Mouse (Mus musculus): ENCODE measurements around the gene A430078G23Rik. TPM values are rescaled to one million over a fixed set of nuclear protein-coding genes. Genes with fewer than 3 reads are reported as not detected.

Gene A430078G23Rik
- polyA plus RNA-seq, 1 experiment from 2014 or later, result not detected

- no peak overlapping the region for H3K4me3 ChIP-seq (ENCODE audit: low read depth, low read length)
- peaks cover 4% of the 10 kb centered on the region for H3K4me1 ChIP-seq (replicated peaks; ENCODE audit: control insufficient read depth, insufficient read depth, low read length)
- WGBS, result 66% methylated on average over 9 of the region's 9 CpGs
- H3K36me3 ChIP-seq (ENCODE audit: control insufficient read depth, insufficient read depth, low read length), result no peaks in the 10 kb centered on the region
- no peaks in the 10 kb centered on the region for H3K9me3 ChIP-seq (ENCODE audit: control insufficient read depth, low read length)
- no peaks in the 10 kb centered on the region for H3K27me3 ChIP-seq (replicated peaks; ENCODE audit: control insufficient read depth, insufficient read depth, low read length)
- ATAC-seq (replicated peaks; ENCODE audit: low FRiP score, low TSS enrichment, low read depth), result no peak
- no peak overlapping the region for H3K4me2 ChIP-seq (ENCODE audit: low read length)
- H3K9ac ChIP-seq (ENCODE audit: low read length), result no peak overlapping the region
- no peak for DNase-seq (ENCODE audit: low spot score)
- H3K27ac ChIP-seq (ENCODE audit: low read depth), result no peak overlapping the region
Measured at GRCm38 (mm10) chr8:3388591-3389338, 35.5 kb downstream of the A430078G23Rik start.

DNA sequence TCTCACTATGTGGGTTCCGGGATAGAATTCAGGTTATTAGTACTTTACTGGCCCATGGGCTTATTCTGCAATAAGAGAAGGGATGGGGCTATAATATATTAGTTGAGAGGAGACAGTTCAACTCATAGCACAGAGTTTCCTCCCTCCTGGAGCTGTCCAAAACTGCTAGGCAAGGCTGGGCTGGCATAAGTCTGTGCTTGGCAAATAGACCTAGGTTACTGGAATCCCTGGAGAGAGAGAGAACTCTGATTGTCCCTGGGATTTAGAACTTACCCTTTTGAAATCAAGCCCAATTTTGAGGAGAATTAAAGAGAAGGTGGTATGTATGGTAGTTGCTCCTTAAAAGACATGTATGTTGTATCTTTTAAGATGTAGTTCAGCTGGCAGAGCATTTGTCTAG, 36.3 kb downstream of the A430078G23Rik start:
- no peaks in the 10 kb centered on the region for H3K9me3 ChIP-seq (ENCODE audit: control insufficient read depth, low read length)
- 96% methylated on average over 1 of the region's 1 CpGs for WGBS
- no peak overlapping the region for H3K27ac ChIP-seq (ENCODE audit: low read depth)
- ATAC-seq (replicated peaks; ENCODE audit: low FRiP score, low TSS enrichment, low read depth) (no peak), DNase-seq (ENCODE audit: low spot score) (no peak)
- no peak overlapping the region for H3K9ac ChIP-seq (ENCODE audit: low read length)
- H3K27me3 ChIP-seq (replicated peaks; ENCODE audit: control insufficient read depth, insufficient read depth, low read length), result no peaks in the 10 kb centered on the region
- no peak overlapping the region for H3K4me2 ChIP-seq (ENCODE audit: low read length)
- H3K4me3 ChIP-seq (ENCODE audit: low read depth, low read length), result no peak overlapping the region
- H3K4me1 ChIP-seq (replicated peaks; ENCODE audit: control insufficient read depth, insufficient read depth, low read length), result peaks cover 9% of the 10 kb centered on the region
- H3K36me3 ChIP-seq (ENCODE audit: control insufficient read depth, insufficient read depth, low read length), result no peaks in the 10 kb centered on the region

DNA sequence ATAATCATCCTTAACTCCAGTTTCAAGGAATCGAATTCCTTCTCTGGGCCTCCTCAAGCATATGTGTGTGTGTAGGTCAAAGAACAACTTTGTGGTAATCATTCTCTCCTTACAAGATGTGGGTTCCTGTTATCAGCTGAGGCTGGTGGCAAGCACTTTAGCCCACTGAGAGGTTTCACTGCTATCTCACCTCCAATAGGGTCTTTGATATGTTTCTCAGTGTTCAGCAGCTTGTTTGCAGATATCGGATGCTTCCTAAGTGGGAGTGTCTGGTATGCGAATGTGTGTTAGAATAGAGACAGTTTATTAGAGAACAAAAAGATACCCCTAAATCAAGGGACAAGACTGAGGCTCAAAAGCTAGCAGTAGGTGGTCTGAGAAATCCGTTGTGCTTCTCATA, 39.1 kb downstream of the A430078G23Rik start:
- Histone ChIP-seq H3K27me3 (replicated peaks; ENCODE audit: control insufficient read depth, insufficient read depth, low read length) (no peaks in the 10 kb centered on the region), H3K9ac (ENCODE audit: low read length) (peak overlapping the region; percentile 62), H3K36me3 (ENCODE audit: control insufficient read depth, insufficient read depth, low read length) (no peaks in the 10 kb centered on the region), H3K4me1 (replicated peaks; ENCODE audit: control insufficient read depth, insufficient read depth, low read length) (peaks cover 20% of the 10 kb centered on the region), H3K27ac (ENCODE audit: low read depth) (no peak overlapping the region), H3K4me2 (ENCODE audit: low read length) (peak overlapping the region; percentile 75), H3K9me3 (ENCODE audit: control insufficient read depth, low read length) (no peaks in the 10 kb centered on the region), H3K4me3 (ENCODE audit: low read depth, low read length) (peak overlapping the region; percentile 71)
- DNase-seq (ENCODE audit: low spot score) (no peak), ATAC-seq (replicated peaks; ENCODE audit: low FRiP score, low TSS enrichment, low read depth) (no peak)
- 45% methylated on average over 4 of the region's 4 CpGs for WGBS

DNA sequence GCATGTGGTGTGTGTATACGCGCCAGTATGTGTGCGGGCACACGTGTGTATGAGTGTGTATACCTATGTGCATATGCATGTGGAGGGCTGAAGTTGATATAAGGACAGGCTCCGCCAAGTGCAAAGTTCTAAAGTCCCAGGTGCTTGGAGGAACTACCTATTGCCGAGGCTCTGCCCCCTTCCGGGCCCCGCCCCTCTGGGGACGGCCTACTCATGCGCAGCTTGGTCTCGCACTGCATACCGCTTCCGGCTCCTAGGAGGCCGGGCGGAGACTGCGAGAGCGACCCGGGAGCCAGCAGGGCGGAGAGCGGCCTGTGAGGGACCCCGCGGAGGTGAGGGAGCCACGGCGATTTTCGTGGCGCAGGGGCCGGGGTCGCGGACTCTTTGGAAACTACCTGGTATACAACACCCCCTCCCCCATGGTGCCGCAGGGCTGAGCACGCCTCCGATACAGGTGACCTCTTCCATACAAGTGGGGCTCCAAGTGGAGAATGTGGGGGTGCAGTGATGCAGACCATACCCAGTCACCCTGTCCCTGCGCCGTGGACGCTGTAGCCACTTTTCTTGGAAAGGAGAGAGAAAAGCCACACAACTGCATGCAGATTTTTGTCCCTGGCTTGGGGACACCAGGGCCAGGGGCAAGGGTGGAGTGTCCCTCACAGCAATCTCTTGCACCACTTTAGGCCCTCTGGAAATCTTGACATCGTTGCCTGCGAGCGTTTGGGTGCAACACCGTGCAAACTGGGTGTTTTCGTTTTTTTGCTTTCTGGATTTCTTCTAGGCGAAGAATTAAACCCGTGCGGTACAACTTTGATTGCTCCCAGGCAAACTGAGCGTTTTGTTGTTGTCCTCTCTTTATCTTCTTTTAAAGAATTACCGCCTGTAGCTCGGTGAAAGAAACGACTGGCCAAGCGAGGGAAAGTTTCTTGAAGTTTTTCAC, 39.8 kb downstream of the A430078G23Rik start, which contains the start of gene Arhgef18:
TSS of gene Arhgef18 (plus strand) at position 236 of the 940 bp plus-strand sequence.
- under 1% methylated on average over 48 of the region's 48 CpGs for WGBS
- H3K4me1 ChIP-seq (replicated peaks; ENCODE audit: control insufficient read depth, insufficient read depth, low read length), result peaks cover 20% of the 10 kb centered on the region
- H3K36me3 ChIP-seq (ENCODE audit: control insufficient read depth, insufficient read depth, low read length), result no peaks in the 10 kb centered on the region
- no peak within 1 kb of the TSS for H3K27ac ChIP-seq (ENCODE audit: low read depth)
- peak within 1 kb of the TSS; percentile 62 for H3K9ac ChIP-seq (ENCODE audit: low read length)
- no peaks in the 10 kb centered on the region for H3K9me3 ChIP-seq (ENCODE audit: control insufficient read depth, low read length)
- H3K27me3 ChIP-seq (replicated peaks; ENCODE audit: control insufficient read depth, insufficient read depth, low read length), result no peaks in the 10 kb centered on the region
- H3K4me2 ChIP-seq (ENCODE audit: low read length), result peak within 1 kb of the TSS; percentile 75
- DNase-seq (ENCODE audit: low spot score) (peak; percentile 92), ATAC-seq (replicated peaks; ENCODE audit: low FRiP score, low TSS enrichment, low read depth) (peak; percentile 98)
- H3K4me3 ChIP-seq (ENCODE audit: low read depth, low read length), result peak within 1 kb of the TSS; percentile 71

DNA sequence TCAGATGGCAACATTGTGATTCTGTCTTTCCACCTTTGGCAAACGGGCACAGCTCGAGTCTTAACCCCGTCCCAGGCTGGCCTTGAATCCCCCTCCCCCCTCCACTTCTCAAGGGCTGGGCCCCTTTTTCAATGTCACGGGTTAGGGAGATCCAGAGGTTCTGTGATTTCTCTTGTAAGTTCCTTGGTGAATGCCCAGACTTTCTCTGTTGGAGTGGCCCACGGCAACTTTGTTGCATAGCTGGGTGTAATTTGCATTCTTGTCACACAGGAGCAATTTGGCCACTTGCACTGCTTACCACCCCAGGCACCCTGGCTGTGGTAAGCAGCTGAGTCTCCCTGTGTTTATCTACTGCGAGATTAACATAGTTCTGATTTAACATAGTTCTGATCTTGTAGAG, 41.4 kb downstream of the A430078G23Rik start:
- Histone ChIP-seq H3K36me3 (ENCODE audit: control insufficient read depth, insufficient read depth, low read length) (no peaks in the 10 kb centered on the region), H3K4me1 (replicated peaks; ENCODE audit: control insufficient read depth, insufficient read depth, low read length) (peaks cover 20% of the 10 kb centered on the region), H3K4me3 (ENCODE audit: low read depth, low read length) (no peak overlapping the region), H3K9ac (ENCODE audit: low read length) (no peak overlapping the region), H3K4me2 (ENCODE audit: low read length) (peak overlapping the region; percentile 16; the same call in 1 of the 2 replicates), H3K27me3 (replicated peaks; ENCODE audit: control insufficient read depth, insufficient read depth, low read length) (no peaks in the 10 kb centered on the region), H3K27ac (ENCODE audit: low read depth) (no peak overlapping the region), H3K9me3 (ENCODE audit: control insufficient read depth, low read length) (no peaks in the 10 kb centered on the region)
- WGBS, result 25% methylated on average over 6 of the region's 6 CpGs
- ATAC-seq (replicated peaks; ENCODE audit: low FRiP score, low TSS enrichment, low read depth) (no peak), DNase-seq (ENCODE audit: low spot score) (no peak)

- no peaks in the 10 kb centered on the region for H3K9me3 ChIP-seq (ENCODE audit: control insufficient read depth, low read length)
- no peak overlapping the region for H3K27ac ChIP-seq (ENCODE audit: low read depth)
- no peaks in the 10 kb centered on the region for H3K36me3 ChIP-seq (ENCODE audit: control insufficient read depth, insufficient read depth, low read length)
- H3K4me3 ChIP-seq (ENCODE audit: low read depth, low read length), result no peak overlapping the region
- H3K4me1 ChIP-seq (replicated peaks; ENCODE audit: control insufficient read depth, insufficient read depth, low read length), result peaks cover 20% of the 10 kb centered on the region
- 29% methylated on average over 4 of the region's 4 CpGs for WGBS
- no peak overlapping the region for H3K9ac ChIP-seq (ENCODE audit: low read length)
- H3K27me3 ChIP-seq (replicated peaks; ENCODE audit: control insufficient read depth, insufficient read depth, low read length), result no peaks in the 10 kb centered on the region
- H3K4me2 ChIP-seq (ENCODE audit: low read length), result peak overlapping the region; percentile 16; the same call in 1 of the 2 replicates
- DNase-seq (ENCODE audit: low spot score), result no peak
- no peak for ATAC-seq (replicated peaks; ENCODE audit: low FRiP score, low TSS enrichment, low read depth)
Measured at GRCm38 (mm10) chr8:3395246-3395645, 42.0 kb downstream of the A430078G23Rik start.

DNA sequence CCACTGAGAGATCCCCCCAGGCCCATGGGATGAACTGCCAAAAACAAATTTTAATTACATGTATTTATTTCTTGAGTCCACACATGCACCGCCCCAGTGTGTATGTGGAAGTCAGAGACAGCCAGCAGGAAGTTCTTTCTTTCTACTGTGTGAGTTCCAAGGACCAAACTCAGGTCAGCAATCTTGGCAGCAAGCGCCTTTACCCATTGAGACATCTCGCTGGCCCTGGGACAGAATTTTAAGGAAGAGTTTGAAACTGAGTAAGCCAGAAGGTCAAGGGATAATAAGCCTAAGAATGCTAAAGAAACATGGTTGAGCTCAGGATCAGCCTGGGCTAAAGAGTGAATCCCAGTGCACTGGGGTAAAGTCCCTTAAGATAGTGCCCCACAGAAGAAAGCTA, 44.4 kb downstream of the A430078G23Rik start:
- Histone ChIP-seq H3K9me3 (ENCODE audit: control insufficient read depth, low read length) (no peaks in the 10 kb centered on the region), H3K27me3 (replicated peaks; ENCODE audit: control insufficient read depth, insufficient read depth, low read length) (no peaks in the 10 kb centered on the region), H3K27ac (ENCODE audit: low read depth) (no peak overlapping the region), H3K4me1 (replicated peaks; ENCODE audit: control insufficient read depth, insufficient read depth, low read length) (peaks cover 20% of the 10 kb centered on the region), H3K4me2 (ENCODE audit: low read length) (no peak overlapping the region), H3K4me3 (ENCODE audit: low read depth, low read length) (no peak overlapping the region), H3K36me3 (ENCODE audit: control insufficient read depth, insufficient read depth, low read length) (peaks cover 12% of the 10 kb centered on the region), H3K9ac (ENCODE audit: low read length) (no peak overlapping the region)
- ATAC-seq (replicated peaks; ENCODE audit: low FRiP score, low TSS enrichment, low read depth), result no peak
- DNase-seq (ENCODE audit: low spot score), result no peak
- WGBS, result 93% methylated on average over 3 of the region's 3 CpGs

DNA sequence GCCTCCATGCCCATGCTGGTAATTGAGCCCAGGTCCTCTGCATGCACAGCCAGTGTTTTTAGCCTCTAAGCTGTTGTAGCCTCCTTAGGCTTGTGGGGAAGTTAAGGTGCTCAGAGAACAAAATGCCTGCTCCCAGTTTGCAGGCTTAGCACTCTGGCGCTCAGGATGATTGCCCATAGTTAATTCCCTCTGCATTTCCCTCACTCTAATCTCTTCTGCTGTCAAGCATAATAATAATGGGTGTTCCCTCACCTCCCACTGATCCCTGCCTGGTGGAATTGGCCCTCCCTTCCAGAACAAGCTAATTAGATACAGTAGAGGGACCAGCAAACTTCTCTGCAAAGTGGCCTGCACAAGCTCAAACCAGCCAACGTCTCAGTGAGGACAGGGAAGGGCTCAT, 47.3 kb downstream of the A430078G23Rik start:
- H3K4me1 ChIP-seq (replicated peaks; ENCODE audit: control insufficient read depth, insufficient read depth, low read length), result peaks cover 1% of the 10 kb centered on the region
- no peak overlapping the region for H3K4me3 ChIP-seq (ENCODE audit: low read depth, low read length)
- H3K9ac ChIP-seq (ENCODE audit: low read length), result no peak overlapping the region
- WGBS, result 22% methylated on average over 2 of the region's 2 CpGs
- peaks cover 12% of the 10 kb centered on the region for H3K36me3 ChIP-seq (ENCODE audit: control insufficient read depth, insufficient read depth, low read length)
- no peaks in the 10 kb centered on the region for H3K9me3 ChIP-seq (ENCODE audit: control insufficient read depth, low read length)
- ATAC-seq (replicated peaks; ENCODE audit: low FRiP score, low TSS enrichment, low read depth) (no peak), DNase-seq (ENCODE audit: low spot score) (no peak)
- H3K4me2 ChIP-seq (ENCODE audit: low read length), result no peak overlapping the region
- no peaks in the 10 kb centered on the region for H3K27me3 ChIP-seq (replicated peaks; ENCODE audit: control insufficient read depth, insufficient read depth, low read length)
- H3K27ac ChIP-seq (ENCODE audit: low read depth), result no peak overlapping the region
